Mouse (Mus musculus): Measurements from ENCODE around the gene Snx21. TPM values are rescaled to one million over a fixed set of nuclear protein-coding genes. Genes with fewer than 3 reads are reported as not detected.

The Snx21 gene
- polyA plus RNA-seq, 2 experiments = 26.0 to 29.2 TPM

DNA sequence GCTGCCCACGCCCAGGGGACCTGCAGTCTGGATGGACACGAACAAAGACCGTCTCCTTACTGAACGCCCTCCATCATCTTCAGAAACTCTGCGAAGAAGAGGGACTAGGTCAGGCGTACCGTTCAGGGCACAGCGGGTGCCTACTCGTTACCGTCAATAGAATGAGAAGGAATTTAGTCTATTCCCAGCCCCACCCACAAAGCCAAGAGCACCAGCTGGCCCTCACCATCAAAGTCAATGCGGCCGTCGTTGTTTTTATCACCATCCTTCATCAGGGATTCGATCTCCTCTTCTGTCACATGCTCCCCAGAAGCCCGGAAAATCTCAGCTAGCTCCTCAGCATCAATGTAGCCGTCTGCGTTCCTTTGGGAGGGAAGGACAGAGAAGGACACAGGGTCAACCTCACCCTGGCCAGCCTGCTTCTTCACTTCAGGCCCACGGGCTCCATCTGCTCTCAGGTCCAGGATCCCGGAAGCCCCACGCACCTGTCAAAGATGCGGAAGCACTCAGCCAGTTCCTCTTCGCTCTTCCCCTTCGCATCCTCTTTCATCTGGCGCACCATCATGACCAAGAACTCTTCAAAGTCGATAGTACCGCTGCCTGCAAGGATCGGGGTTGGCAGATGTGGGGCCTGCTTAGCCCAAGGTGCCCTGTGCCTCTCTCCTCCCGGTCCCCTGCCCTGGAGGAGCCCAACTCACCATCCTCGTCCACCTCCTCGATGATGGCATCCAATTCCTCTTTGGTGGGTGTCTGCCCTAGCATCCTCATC lies 8.2 kb upstream of the Snx21 start:
- no peak overlapping the region for H3K4me2 ChIP-seq (replicated peaks; ENCODE audit: low read depth, low read length, severe bottlenecking)
- no peaks in the 10 kb centered on the region for H3K9me3 ChIP-seq (ENCODE audit: control insufficient read depth, low read length)
- no peaks in the 10 kb centered on the region for H3K4me1 ChIP-seq (ENCODE audit: control insufficient read depth, insufficient read depth, low read length)
- no peak overlapping the region for H3K9ac ChIP-seq (ENCODE audit: low read depth, low read length, severe bottlenecking)
- no peak for ATAC-seq (ENCODE audit: low FRiP score, low read depth)
- 80% methylated on average over 30 of the region's 30 CpGs for WGBS
- DNase-seq (ENCODE audit: low spot score) = no peak
- peaks cover 7% of the 10 kb centered on the region for H3K36me3 ChIP-seq (ENCODE audit: control insufficient read depth, insufficient read depth, low read length)
- TF ChIP-seq POLR2A (IDR thresholded peaks at IDR 0.05; ENCODE audit: borderline replicate concordance, extremely low read depth, insufficient read depth, insufficient read length) = no peak
- no peak overlapping the region for H3K27ac ChIP-seq (replicated peaks; ENCODE audit: low read depth, low read length)
- no peak overlapping the region for H3K4me3 ChIP-seq (replicated peaks; ENCODE audit: low read length)
- no peaks in the 10 kb centered on the region for H3K27me3 ChIP-seq (ENCODE audit: control insufficient read depth, insufficient read depth, low read length)

GRCm38 (mm10) chr2:164778015-164778287 lies 7.7 kb upstream of the Snx21 start:
- Histone ChIP-seq H3K9ac (ENCODE audit: low read depth, low read length, severe bottlenecking) (no peak overlapping the region), H3K27ac (replicated peaks; ENCODE audit: low read depth, low read length) (no peak overlapping the region), H3K27me3 (ENCODE audit: control insufficient read depth, insufficient read depth, low read length) (no peaks in the 10 kb centered on the region), H3K4me1 (ENCODE audit: control insufficient read depth, insufficient read depth, low read length) (no peaks in the 10 kb centered on the region), H3K36me3 (ENCODE audit: control insufficient read depth, insufficient read depth, low read length) (peaks cover 4% of the 10 kb centered on the region), H3K9me3 (ENCODE audit: control insufficient read depth, low read length) (no peaks in the 10 kb centered on the region), H3K4me2 (replicated peaks; ENCODE audit: low read depth, low read length, severe bottlenecking) (no peak overlapping the region), H3K4me3 (replicated peaks; ENCODE audit: low read length) (no peak overlapping the region)
- DNase-seq (ENCODE audit: low spot score) (no peak), ATAC-seq (ENCODE audit: low FRiP score, low read depth) (no peak)
- no peak for TF ChIP-seq POLR2A (IDR thresholded peaks at IDR 0.05; ENCODE audit: borderline replicate concordance, extremely low read depth, insufficient read depth, insufficient read length)
- 94% methylated on average over 11 of the region's 11 CpGs for WGBS

GRCm38 (mm10) chr2:164778809-164779208 lies 6.8 kb upstream of the Snx21 start:
- WGBS = 83% methylated on average over 7 of the region's 7 CpGs
- no peaks in the 10 kb centered on the region for H3K27me3 ChIP-seq (ENCODE audit: control insufficient read depth, insufficient read depth, low read length)
- H3K9ac ChIP-seq (ENCODE audit: low read depth, low read length, severe bottlenecking) = no peak overlapping the region
- DNase-seq (ENCODE audit: low spot score) = no peak
- no peaks in the 10 kb centered on the region for H3K9me3 ChIP-seq (ENCODE audit: control insufficient read depth, low read length)
- H3K27ac ChIP-seq (replicated peaks; ENCODE audit: low read depth, low read length) = no peak overlapping the region
- no peak for TF ChIP-seq POLR2A (IDR thresholded peaks at IDR 0.05; ENCODE audit: borderline replicate concordance, extremely low read depth, insufficient read depth, insufficient read length)
- no peak overlapping the region for H3K4me2 ChIP-seq (replicated peaks; ENCODE audit: low read depth, low read length, severe bottlenecking)
- H3K36me3 ChIP-seq (ENCODE audit: control insufficient read depth, insufficient read depth, low read length) = no peaks in the 10 kb centered on the region; the same call in 1 of the 2 replicates
- no peak for ATAC-seq (ENCODE audit: low FRiP score, low read depth)
- H3K4me1 ChIP-seq (ENCODE audit: control insufficient read depth, insufficient read depth, low read length) = no peaks in the 10 kb centered on the region
- H3K4me3 ChIP-seq (replicated peaks; ENCODE audit: low read length) = no peak overlapping the region

DNA sequence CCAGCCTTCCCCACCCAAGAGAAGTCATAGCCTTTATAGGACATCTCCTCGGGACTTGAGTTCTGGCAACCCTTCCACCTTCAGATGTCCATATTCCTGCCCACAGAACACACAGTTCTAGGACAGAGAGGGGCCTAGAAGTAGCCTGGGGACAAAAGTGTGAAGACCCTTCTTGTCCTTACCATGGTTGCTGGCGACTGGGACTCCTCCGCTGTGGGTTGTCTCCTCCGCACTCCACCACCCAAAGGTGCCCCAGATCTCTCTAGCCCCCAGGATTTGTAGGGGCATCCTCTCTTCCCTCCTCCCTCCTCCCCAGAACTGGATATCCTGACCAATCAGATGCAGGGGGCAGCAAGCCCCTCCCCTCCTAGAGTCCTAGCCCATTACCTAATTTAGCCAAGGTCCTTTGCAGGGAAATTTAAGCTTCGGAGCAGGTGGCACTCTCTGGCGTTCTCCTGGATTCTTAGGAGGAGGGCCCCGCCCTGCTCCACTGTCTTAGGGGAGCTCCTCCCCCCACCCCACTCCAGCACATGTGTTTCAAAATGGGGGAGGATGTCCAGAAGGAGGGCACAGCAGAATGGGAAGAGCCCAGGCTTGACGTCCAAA lies 6.0 kb upstream of the Snx21 start, which contains the start of gene Tnnc2:
Tnnc2 (minus strand) TSS at position 487 of the 606 bp plus-strand sequence.
- H3K4me3 ChIP-seq (replicated peaks; ENCODE audit: low read length) = no peak within 1 kb of the TSS
- DNase-seq (ENCODE audit: low spot score) = no peak
- no peaks in the 10 kb centered on the region for H3K27me3 ChIP-seq (ENCODE audit: control insufficient read depth, insufficient read depth, low read length)
- no peaks in the 10 kb centered on the region for H3K9me3 ChIP-seq (ENCODE audit: control insufficient read depth, low read length)
- no peak for TF ChIP-seq POLR2A (IDR thresholded peaks at IDR 0.05; ENCODE audit: borderline replicate concordance, extremely low read depth, insufficient read depth, insufficient read length)
- H3K4me1 ChIP-seq (ENCODE audit: control insufficient read depth, insufficient read depth, low read length) = peaks cover under 1% of the 10 kb centered on the region; the same call in 1 of the 2 replicates
- no peak within 1 kb of the TSS for H3K4me2 ChIP-seq (replicated peaks; ENCODE audit: low read depth, low read length, severe bottlenecking)
- H3K9ac ChIP-seq (ENCODE audit: low read depth, low read length, severe bottlenecking) = no peak within 1 kb of the TSS
- peak; percentile 27; the same call in 1 of the 2 replicates for ATAC-seq (ENCODE audit: low FRiP score, low read depth)
- WGBS = 58% methylated on average over 8 of the region's 8 CpGs
- H3K36me3 ChIP-seq (ENCODE audit: control insufficient read depth, insufficient read depth, low read length) = no peaks in the 10 kb centered on the region
- H3K27ac ChIP-seq (replicated peaks; ENCODE audit: low read depth, low read length) = no peak within 1 kb of the TSS

- no peak overlapping the region for H3K4me3 ChIP-seq (replicated peaks; ENCODE audit: low read length)
- ATAC-seq (ENCODE audit: low FRiP score, low read depth) (no peak), DNase-seq (ENCODE audit: low spot score) (no peak)
- H3K4me2 ChIP-seq (replicated peaks; ENCODE audit: low read depth, low read length, severe bottlenecking) = no peak overlapping the region
- WGBS = 74% methylated on average over 4 of the region's 4 CpGs
- no peak for TF ChIP-seq POLR2A (IDR thresholded peaks at IDR 0.05; ENCODE audit: borderline replicate concordance, extremely low read depth, insufficient read depth, insufficient read length)
- no peak overlapping the region for H3K27ac ChIP-seq (replicated peaks; ENCODE audit: low read depth, low read length)
- H3K27me3 ChIP-seq (ENCODE audit: control insufficient read depth, insufficient read depth, low read length) = no peaks in the 10 kb centered on the region
- H3K4me1 ChIP-seq (ENCODE audit: control insufficient read depth, insufficient read depth, low read length) = peaks cover 10% of the 10 kb centered on the region; the same call in 1 of the 2 replicates
- no peak overlapping the region for H3K9ac ChIP-seq (ENCODE audit: low read depth, low read length, severe bottlenecking)
- H3K9me3 ChIP-seq (ENCODE audit: control insufficient read depth, low read length) = no peaks in the 10 kb centered on the region
- H3K36me3 ChIP-seq (ENCODE audit: control insufficient read depth, insufficient read depth, low read length) = no peaks in the 10 kb centered on the region
These were observed 3.7 kb upstream of the Snx21 start for GRCm38 (mm10) chr2:164781876-164782275.

Data from limb, embryonic 14.5 days (tissue).